Mouse (Mus musculus) layer of hippocampus, adult 2 months (tissue): ENCODE data around the gene Sept5. TPM values are rescaled to one million over a fixed set of nuclear protein-coding genes. Genes with fewer than 3 reads are reported as not detected.

Source experiments
- DNase-seq, 2 experiments: peaks; one replicate each; pipeline ENCODE4 v3.0.0; 2022; ENCODE audit warnings: low spot score in 2 of 2
- H3K27ac ChIP-seq: fragments of 200-600 bp; 2 replicates; pipeline ENCODE4 v1.8.1; 2022
- H3K4me3 ChIP-seq: fragments of 200-600 bp; 2 replicates; pipeline ENCODE4 v1.8.1; 2022; ENCODE audit warnings: mild to moderate bottlenecking
- CTCF ChIP-seq: fragments of 200-600 bp; conservative IDR thresholded peaks from 2 replicates; pipeline ENCODE4 v1.8.1; 2022; ENCODE audit warnings: antibody characterized with exemption, mild to moderate bottlenecking, moderate library complexity
- total RNA-seq, 2 experiments: library from RNA; stranded (reverse); gene quantifications; 2 replicates each; pipeline ENCODE4 v1.2.3; 2021

Gene Sept5
- total RNA-seq, 2 experiments from 2014 or later: 560 to 619 TPM

- no peak for DNase-seq
- no peak for TF ChIP-seq CTCF
- Histone ChIP-seq H3K27ac (peak overlapping the region; percentile 98), H3K4me3 (peak overlapping the region; percentile 67)
These were observed 2.6 kb downstream of the Sept5 start for GRCm38 (mm10) chr16:18627163-18627562.

DNA sequence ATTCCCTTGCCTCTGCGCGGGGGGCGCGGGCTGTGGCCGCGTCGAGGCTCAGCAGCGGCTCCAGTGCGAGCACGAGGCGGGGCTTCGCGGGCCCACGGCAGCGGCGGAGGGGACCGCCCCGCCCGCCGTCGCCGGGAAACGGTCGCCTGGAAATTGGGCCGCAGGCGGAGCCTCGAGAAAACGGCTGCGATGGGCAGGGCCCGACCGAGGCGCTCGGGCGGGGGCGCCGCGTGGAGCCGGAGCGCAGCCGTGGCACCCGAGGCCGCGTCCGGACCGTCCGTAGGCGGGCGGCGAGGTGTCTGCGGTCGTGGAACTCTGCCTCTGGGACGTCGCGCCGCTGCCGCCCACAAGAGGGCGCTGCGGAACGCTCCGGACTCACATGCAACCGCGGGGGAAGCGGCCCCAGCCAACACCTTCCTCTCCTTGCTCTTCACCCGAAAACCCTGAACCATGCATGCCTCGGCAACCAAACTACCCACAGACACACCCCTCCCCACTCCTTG lies 3.3 kb downstream of the Sept5 start, which contains the start of gene Gm49601:
TSS of gene Gm49601 (minus strand) at position 52 of the 503 bp plus-strand sequence.
- Histone ChIP-seq H3K4me3 (peak within 1 kb of the TSS; percentile 67), H3K27ac (peak within 1 kb of the TSS; percentile 98)
- DNase-seq: peak; percentile 82 to 86
- peak; percentile 98 for TF ChIP-seq CTCF

GRCm38 (mm10) chr16:18625791-18626311 lies 3.9 kb downstream of the Sept5 start:
- Histone ChIP-seq H3K4me3 (peak overlapping the region; percentile 67), H3K27ac (peak overlapping the region; percentile 98)
- TF ChIP-seq CTCF: no peak
- peak; percentile 60 to 74 for DNase-seq

GRCm38 (mm10) chr16:18625097-18625496 lies 4.7 kb downstream of the Sept5 start:
- DNase-seq: no peak
- Histone ChIP-seq H3K4me3 (peak overlapping the region; percentile 67), H3K27ac (peak overlapping the region; percentile 98)
- no peak for TF ChIP-seq CTCF

GRCm38 (mm10) chr16:18624641-18625040 lies 5.1 kb downstream of the Sept5 start:
- H3K27ac ChIP-seq: peak overlapping the region; percentile 98
- no peak for TF ChIP-seq CTCF
- no peak for DNase-seq

DNA sequence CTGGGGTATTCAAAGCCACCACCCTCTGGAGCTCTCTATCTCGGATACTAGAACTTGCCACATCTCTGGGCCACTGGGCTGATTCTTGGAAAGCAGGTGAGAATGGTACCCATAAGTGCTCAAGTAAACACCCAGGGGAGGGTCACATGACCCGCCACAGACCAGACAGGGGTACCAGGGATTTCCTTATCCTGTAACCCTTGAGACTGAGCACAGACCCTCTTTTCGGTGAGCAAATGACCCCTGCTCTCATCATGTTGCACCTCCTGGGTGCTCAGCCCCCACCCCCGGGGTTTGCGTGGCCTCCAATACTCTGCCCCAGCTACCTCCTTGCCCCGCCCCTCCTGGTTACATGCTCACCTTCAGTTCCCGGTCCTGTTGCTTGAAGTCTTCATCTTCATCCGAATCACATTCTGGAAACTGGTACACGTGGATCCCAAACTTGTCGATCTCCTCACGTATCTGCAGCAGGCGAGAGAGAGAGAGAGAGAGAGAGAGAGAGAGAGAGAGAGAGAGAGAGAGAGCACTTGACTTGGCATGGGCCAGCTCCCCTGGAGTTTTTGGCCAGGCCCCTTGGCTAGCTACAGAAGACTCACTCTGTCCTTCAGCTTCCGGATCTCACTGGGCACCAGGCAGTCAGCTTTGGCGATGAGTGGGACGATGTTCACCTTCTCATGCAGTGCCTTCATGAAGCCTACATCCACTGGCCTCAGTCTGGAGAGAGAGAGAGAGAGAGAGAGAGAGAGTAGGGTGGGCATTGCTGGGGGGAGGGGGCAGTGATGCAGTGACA lies 5.8 kb downstream of the Sept5 start:
- no peak for TF ChIP-seq CTCF
- Histone ChIP-seq H3K4me3 (peak overlapping the region; percentile 67), H3K27ac (peak overlapping the region; percentile 98)
- no peak for DNase-seq

More at GRCm38 (mm10) chr16:18624641-18625040, 5.1 kb downstream of the Sept5 start:
- H3K4me3 ChIP-seq: peak overlapping the region; percentile 67

DNA sequence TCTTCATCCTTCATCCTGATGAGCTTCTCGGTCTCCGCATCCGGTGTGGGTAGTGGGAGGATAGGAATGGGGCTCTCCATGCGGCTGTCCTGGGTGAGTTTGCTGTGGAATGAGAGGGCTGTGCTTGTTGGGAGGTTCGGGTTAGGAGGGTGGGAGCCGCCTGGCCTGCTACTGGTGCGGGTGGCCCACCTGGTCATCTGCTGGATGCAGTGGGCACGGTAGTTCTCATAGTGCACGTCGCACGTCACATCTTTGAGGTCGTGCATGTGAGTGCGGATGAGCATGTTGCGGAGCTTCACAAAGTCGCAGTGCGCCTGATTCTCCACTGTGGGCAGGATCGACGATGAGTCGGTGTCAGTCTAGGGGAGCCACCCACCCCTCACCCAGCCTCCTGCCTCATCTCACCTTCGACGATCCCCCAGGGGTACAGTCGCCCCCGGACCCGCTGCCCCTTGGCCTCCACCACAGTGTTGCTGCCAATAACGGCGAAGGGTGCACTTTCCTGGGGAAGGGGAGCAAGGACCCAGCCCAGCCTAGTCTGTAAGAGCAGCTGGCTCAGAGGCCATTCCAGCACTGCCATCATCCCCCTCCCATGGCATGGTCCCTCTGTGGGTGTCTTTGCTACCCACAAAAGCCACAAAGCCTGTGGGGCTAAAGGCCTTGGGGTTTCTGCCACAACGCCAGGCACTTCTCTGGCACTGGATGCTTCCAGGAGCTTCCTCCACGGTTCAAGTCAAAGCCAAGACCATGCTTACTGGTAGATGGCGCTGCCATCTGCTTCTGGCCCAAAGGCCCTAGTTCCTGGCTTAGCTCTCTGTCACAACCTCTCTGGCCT lies 6.6 kb downstream of the Sept5 start:
- no peak for DNase-seq
- peak overlapping the region; percentile 48 for H3K27ac ChIP-seq
- 0 out of 2 replicates have a peak, but pooled peaks have one; percentile 8 for TF ChIP-seq CTCF
- no peak overlapping the region for H3K4me3 ChIP-seq

DNA sequence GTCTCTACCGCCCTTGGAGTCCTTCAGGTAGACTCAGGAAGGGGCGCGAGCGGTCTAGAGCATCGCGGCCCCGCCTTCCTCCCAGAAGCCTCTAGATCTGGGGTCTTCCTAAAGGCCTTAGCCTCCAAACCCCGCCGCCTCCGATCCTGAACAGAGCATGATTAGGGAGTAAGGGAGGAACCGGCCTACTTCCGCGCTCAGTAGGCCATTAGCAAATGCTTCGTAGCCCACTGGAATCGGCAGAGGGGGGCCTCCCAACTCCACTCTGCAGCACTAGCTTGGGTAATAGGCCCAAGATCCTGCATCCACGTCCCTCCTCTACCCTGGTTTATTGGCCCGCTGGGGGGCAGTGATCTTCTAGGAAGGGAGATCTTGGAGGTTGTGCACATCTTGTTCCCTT lies 7.7 kb downstream of the Sept5 start, which contains the start of gene Gp1bb:
TSS of gene Gp1bb (minus strand) at position 385 of the 400 bp plus-strand sequence.
- peak within 1 kb of the TSS; percentile 91 for H3K27ac ChIP-seq

GRCm38 (mm10) chr16:18621362-18622001 lies 8.3 kb downstream of the Sept5 start:
- TF ChIP-seq CTCF: no peak
- Histone ChIP-seq H3K27ac (peak overlapping the region; percentile 91), H3K4me3 (peak overlapping the region; percentile 46)
- DNase-seq: peak in 1 of 2 experiments; percentile 45

More for the DNA sequence above, 7.7 kb downstream of the Sept5 start, which contains the start of gene Gp1bb:
- DNase-seq: no peak
- peak within 1 kb of the TSS; percentile 46 for H3K4me3 ChIP-seq
- no peak for TF ChIP-seq CTCF

- Histone ChIP-seq H3K4me3 (peak overlapping the region; percentile 46), H3K27ac (peak overlapping the region; percentile 91)
- TF ChIP-seq CTCF: no peak
- DNase-seq: peak in 1 of 2 experiments; percentile 55
These were observed 9.0 kb downstream of the Sept5 start for GRCm38 (mm10) chr16:18620601-18621361.

GRCm38 (mm10) chr16:18620201-18620600 lies 9.6 kb downstream of the Sept5 start:
- Histone ChIP-seq H3K4me3 (no peak overlapping the region; the same call in 1 of the 2 replicates), H3K27ac (peak overlapping the region; percentile 91; the same call in 1 of the 2 replicates)
- DNase-seq: no peak
- TF ChIP-seq CTCF: no peak
